Mouse (Mus musculus) embryonic facial prominence, embryonic 13.5 days (tissue): ENCODE measurements at regions not wholly inside any gene's neighbourhood (a gene's known extent, or its start where the extent isn't known, plus 50 kb on each side); places are given as distances from the start of the nearest gene placed in this dataset.

Source experiments
- ATAC-seq: fragments of 200-750 bp; cut with Nextera tagmentation; 2 replicates; pipeline ENCODE4 v1.8.0; 2017; ENCODE audit warnings: low read depth; ENCODE audit not compliant: insufficient number of reproducible peaks, insufficient read depth, low FRiP score, low TSS enrichment
- H3K27ac ChIP-seq: fragments of 300-500 bp; sonication (generic); 2 replicates; pipeline ENCODE4 v1.5.1; 2015; ENCODE audit warnings: moderate library complexity, mild to moderate bottlenecking, inconsistent platforms
- H3K27me3 ChIP-seq: fragments of 300-500 bp; sonication (generic); 2 replicates; pipeline ENCODE4 v1.6.1; 2015; ENCODE audit warnings: mild to moderate bottlenecking, inconsistent platforms
- H3K36me3 ChIP-seq: fragments of 300-500 bp; sonication (generic); 2 replicates; pipeline ENCODE4 v1.6.1; 2015; ENCODE audit warnings: mild to moderate bottlenecking, inconsistent platforms
- H3K4me1 ChIP-seq: fragments of 300-500 bp; sonication (generic); 2 replicates; pipeline ENCODE4 v1.6.1; 2015; ENCODE audit warnings: inconsistent platforms
- H3K4me2 ChIP-seq: fragments of 300-500 bp; sonication (generic); 2 replicates; pipeline ENCODE4 v1.6.1; 2015; ENCODE audit warnings: moderate library complexity, mild to moderate bottlenecking, inconsistent platforms
- H3K4me3 ChIP-seq: fragments of 300-500 bp; sonication (generic); 2 replicates; pipeline ENCODE4 v1.5.1; 2015; ENCODE audit warnings: mild to moderate bottlenecking, inconsistent platforms
- H3K9ac ChIP-seq: fragments of 300-500 bp; sonication (generic); 2 replicates; pipeline ENCODE4 v1.6.1; 2015; ENCODE audit warnings: mild to moderate bottlenecking, inconsistent platforms
- H3K9me3 ChIP-seq: fragments of 300-500 bp; sonication (generic); 2 replicates; pipeline ENCODE4 v1.6.1; 2016; ENCODE audit warnings: inconsistent platforms
- WGBS: fragments of 180-500 bp; shearing (Covaris S2); methylation state at CpG from one replicate; pipeline ENCODE4 v1.1.7; 2015; ENCODE audit warnings: mixed read lengths; 5-methylcytosine and 5-hydroxymethylcytosine counted together

DNA sequence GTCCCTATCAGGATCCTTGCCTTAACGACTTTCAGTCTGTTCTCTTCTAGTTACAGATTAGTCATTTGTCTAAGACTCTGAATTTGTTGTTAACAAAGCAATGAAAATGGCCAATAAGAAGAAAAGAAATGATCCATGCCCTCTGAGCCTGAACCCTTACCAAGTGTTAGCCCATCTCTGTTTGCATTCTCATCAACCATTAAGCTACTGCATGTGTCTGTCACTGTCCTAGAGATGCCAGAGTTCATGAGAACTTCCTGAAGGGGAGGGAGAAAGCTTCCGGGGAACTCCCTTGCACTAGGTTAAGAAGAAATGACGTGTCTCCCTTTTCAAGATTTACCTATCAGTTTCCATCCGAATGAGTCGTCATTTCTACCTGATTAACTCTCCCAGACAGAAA is 106.7 kb upstream of the Zfp462 start:
- no peak overlapping the region for H3K9ac ChIP-seq
- peaks cover 11% of the 10 kb centered on the region for H3K4me1 ChIP-seq
- ATAC-seq: no peak
- no peaks in the 10 kb centered on the region for H3K36me3 ChIP-seq
- H3K4me2 ChIP-seq: no peak overlapping the region
- H3K9me3 ChIP-seq: no peaks in the 10 kb centered on the region
- no peak overlapping the region for H3K4me3 ChIP-seq
- 35% methylated on average over 5 of the region's 5 CpGs for WGBS
- no peaks in the 10 kb centered on the region for H3K27me3 ChIP-seq
- no peak overlapping the region for H3K27ac ChIP-seq

DNA sequence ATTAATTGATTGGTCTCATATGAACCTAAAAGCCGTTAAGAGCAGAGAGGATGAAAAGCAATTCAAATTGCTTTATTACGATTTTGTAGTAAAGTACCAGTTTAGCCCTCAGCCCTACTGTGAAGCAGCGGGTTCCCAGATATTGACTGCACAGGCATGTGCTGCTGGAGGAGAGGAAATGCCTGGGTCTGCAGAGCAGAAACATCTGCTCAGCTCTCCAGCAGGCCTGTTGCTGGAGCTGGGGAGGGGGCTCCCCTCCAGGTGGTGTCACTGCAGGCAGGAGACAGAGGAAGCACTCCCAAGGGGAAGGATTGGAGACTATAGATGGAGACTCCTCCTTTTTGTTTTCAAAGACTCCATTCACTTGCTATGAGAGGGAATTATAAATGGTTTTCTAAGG is 106.1 kb upstream of the Zfp462 start:
- Histone ChIP-seq H3K9ac (no peak overlapping the region), H3K27ac (no peak overlapping the region), H3K27me3 (no peaks in the 10 kb centered on the region), H3K9me3 (no peaks in the 10 kb centered on the region), H3K4me2 (no peak overlapping the region), H3K4me1 (peaks cover 11% of the 10 kb centered on the region), H3K4me3 (no peak overlapping the region), H3K36me3 (no peaks in the 10 kb centered on the region)
- no peak for ATAC-seq
- 20% methylated on average over 3 of the region's 3 CpGs for WGBS

DNA sequence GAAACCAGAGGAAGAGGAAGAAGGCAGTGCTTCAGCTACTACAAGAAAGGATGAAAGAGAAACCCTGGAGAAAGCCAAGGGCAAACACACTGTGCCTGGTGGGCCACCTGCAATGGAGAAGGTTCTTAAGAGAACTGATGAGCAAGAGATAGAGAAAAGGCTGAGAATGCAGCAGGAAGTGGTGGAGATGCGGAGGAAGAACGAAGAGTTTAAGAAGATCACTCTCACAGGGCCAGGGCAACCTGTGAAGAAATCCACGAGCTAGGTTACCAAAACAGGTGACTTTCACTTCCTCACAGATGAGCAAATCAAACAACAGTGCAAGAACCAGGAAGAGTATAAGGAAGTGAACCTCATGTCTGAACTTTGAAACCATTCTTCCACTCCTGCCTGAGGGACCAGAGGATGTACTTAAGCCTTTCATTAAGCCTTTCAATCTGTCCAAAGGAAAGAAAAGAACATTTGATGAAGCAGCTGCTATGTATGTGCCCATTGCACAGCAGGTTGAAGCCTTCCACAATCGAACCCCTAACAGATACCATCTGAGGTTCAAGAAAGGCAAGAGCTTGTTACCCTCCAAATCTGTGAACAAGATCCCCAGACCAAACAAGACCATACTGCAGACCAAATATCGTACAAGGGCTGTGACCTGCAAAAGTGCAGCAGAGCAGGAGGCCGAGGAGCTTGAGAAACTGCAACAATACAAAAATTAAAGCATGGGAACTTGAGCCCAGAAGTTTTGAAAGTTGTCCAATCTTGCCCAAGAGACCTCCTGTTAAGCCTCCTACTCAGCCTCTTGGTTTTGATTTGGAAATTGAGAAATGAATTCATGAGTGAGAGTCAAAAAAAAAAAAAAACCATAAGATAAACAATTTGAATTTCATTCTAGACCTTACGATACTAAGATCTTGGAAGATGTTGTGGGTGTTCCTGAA is 91.6 kb upstream of the Zfp462 start:
- no peaks in the 10 kb centered on the region for H3K27me3 ChIP-seq
- no peak overlapping the region for H3K27ac ChIP-seq
- WGBS: 87% methylated on average over 7 of the region's 7 CpGs
- H3K9ac ChIP-seq: no peak overlapping the region
- H3K36me3 ChIP-seq: no peaks in the 10 kb centered on the region
- ATAC-seq: no peak
- no peak overlapping the region for H3K4me3 ChIP-seq
- no peak overlapping the region for H3K4me2 ChIP-seq
- no peaks in the 10 kb centered on the region for H3K9me3 ChIP-seq
- no peaks in the 10 kb centered on the region for H3K4me1 ChIP-seq

DNA sequence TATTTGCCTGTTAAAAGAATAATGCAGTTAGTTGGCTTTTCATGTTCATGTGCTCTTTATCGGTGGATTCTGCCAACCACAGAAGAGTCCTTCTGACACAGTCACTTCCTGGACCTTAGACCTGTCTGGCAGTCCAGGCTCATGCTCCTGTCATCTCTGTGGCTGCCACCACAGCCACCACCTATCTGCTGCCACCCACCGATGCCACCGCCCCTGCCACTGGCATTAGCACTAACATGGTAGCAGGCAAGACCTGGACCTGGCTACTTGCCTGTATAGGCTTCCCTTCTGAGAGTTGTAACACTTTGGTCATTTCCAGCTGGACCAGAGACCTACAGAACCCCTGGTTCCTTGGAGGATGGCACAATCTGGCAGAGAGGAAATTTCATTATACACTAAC is 86.2 kb upstream of the Zfp462 start:
- H3K27me3 ChIP-seq: no peaks in the 10 kb centered on the region
- 97% methylated on average over 3 of the region's 3 CpGs for WGBS
- H3K27ac ChIP-seq: no peak overlapping the region
- no peaks in the 10 kb centered on the region for H3K4me1 ChIP-seq
- H3K9me3 ChIP-seq: no peaks in the 10 kb centered on the region
- no peaks in the 10 kb centered on the region for H3K36me3 ChIP-seq
- no peak for ATAC-seq
- H3K4me2 ChIP-seq: no peak overlapping the region
- no peak overlapping the region for H3K9ac ChIP-seq
- no peak overlapping the region for H3K4me3 ChIP-seq

DNA sequence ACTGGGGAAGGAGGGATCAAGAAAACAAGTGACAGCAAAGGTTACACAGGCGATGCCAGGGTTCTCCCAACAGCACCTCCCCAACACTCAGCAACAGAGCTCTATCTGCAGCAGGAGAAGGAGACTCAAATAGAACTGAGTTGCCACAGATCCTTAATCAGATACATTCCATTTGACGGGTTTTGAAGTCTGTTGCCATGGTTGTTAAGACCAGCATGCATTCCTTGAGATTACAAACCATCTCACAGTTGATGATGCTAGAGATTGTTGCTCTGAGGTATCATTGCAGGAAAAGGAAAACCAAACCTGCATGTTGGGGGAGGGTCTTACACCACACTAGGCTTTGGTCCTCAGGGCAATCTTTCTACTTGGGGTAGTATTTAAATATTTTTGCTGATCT is 78.8 kb upstream of the Zfp462 start:
- Histone ChIP-seq H3K4me3 (no peak overlapping the region), H3K4me1 (no peaks in the 10 kb centered on the region), H3K9me3 (no peaks in the 10 kb centered on the region), H3K27ac (no peak overlapping the region), H3K4me2 (no peak overlapping the region), H3K27me3 (no peaks in the 10 kb centered on the region), H3K9ac (no peak overlapping the region), H3K36me3 (no peaks in the 10 kb centered on the region)
- no peak for ATAC-seq
- 37% methylated on average over 2 of the region's 2 CpGs for WGBS

DNA sequence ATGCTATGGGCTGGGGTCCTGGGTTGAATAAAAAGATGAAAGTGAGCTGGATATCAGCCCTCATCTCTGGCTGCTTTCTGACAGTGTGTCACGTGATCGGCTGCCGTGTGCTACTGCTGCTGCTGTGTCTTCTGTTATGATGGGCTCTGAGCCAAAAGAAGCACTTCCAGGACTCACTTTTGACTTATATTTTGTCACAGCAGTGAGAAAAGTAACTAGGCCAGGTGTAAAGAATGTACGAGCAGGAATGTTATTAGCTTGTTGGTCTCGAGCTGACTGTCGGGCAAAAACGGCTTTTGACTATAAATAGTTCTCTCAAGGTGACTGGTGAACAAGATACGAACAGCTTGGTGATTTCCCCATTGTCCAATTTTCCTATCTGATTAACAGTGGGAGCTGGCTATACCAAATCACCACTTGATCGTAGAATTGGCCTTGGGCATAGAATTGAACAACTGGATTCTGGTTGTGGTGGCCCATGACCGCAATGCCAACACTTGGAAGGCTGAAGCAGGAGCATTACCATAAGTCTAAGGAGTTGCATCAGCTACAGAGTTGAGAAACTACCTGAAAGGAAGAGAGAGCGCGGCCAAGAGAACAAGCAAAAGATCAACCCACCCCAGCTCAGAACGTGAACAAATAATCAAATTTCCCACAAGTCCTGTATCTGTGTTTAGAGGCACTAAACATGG is 70.6 kb upstream of the Zfp462 start:
- H3K27ac ChIP-seq: no peak overlapping the region
- no peaks in the 10 kb centered on the region for H3K4me1 ChIP-seq
- H3K4me2 ChIP-seq: no peak overlapping the region
- no peak overlapping the region for H3K9ac ChIP-seq
- no peak overlapping the region for H3K4me3 ChIP-seq
- 87% methylated on average over 13 of the region's 13 CpGs for WGBS
- no peaks in the 10 kb centered on the region for H3K27me3 ChIP-seq
- no peaks in the 10 kb centered on the region for H3K36me3 ChIP-seq
- no peak for ATAC-seq
- no peaks in the 10 kb centered on the region for H3K9me3 ChIP-seq

DNA sequence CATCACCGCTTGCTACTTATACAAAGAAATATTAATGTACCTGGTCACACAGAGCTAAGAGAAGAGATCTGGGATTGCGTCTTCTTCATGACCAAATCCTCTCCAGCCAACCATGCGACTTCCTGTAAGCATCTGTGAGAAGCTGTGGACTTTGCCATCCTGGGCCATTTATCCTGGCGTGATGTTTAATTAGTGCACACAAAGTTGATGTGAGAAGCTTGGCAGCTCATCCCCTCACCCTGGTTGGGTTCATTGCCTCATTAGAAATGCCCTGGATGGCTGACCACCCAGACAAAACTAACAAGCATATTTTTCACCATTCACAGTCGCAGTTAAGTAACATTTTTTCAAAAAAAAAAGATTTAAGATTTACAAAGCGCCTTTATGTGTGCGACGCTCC is 69.3 kb upstream of the Zfp462 start:
- no peak overlapping the region for H3K27ac ChIP-seq
- H3K4me1 ChIP-seq: no peaks in the 10 kb centered on the region
- ATAC-seq: no peak
- H3K4me2 ChIP-seq: no peak overlapping the region
- no peaks in the 10 kb centered on the region for H3K36me3 ChIP-seq
- H3K4me3 ChIP-seq: no peak overlapping the region
- H3K9me3 ChIP-seq: no peaks in the 10 kb centered on the region
- WGBS: 93% methylated on average over 8 of the region's 8 CpGs
- H3K9ac ChIP-seq: no peak overlapping the region
- no peaks in the 10 kb centered on the region for H3K27me3 ChIP-seq

DNA sequence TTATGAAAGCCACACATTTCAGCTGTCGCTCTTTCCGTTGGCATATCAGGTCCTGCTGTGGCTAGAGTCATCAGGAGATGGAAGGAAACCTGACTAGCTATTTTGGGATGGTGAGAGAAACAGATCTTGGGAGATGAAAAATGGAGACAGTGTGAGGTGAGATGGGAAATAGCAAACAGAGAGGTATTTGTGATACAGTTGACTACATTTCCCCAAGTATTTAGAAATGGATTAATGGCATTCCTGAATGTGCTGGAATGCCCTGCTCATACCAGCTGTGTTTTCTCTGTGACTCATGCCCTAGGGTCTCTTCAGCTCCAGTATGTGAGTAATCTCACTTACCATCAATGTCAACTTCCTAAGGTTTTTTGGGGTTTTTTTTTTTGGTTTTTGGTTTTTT is 67.5 kb upstream of the Zfp462 start:
- no peak overlapping the region for H3K9ac ChIP-seq
- H3K27ac ChIP-seq: no peak overlapping the region
- H3K4me1 ChIP-seq: no peaks in the 10 kb centered on the region
- no peak for ATAC-seq
- no peak overlapping the region for H3K4me2 ChIP-seq
- H3K9me3 ChIP-seq: no peaks in the 10 kb centered on the region
- WGBS: 64% methylated on average over 2 of the region's 2 CpGs
- H3K36me3 ChIP-seq: no peaks in the 10 kb centered on the region
- no peak overlapping the region for H3K4me3 ChIP-seq
- no peaks in the 10 kb centered on the region for H3K27me3 ChIP-seq

DNA sequence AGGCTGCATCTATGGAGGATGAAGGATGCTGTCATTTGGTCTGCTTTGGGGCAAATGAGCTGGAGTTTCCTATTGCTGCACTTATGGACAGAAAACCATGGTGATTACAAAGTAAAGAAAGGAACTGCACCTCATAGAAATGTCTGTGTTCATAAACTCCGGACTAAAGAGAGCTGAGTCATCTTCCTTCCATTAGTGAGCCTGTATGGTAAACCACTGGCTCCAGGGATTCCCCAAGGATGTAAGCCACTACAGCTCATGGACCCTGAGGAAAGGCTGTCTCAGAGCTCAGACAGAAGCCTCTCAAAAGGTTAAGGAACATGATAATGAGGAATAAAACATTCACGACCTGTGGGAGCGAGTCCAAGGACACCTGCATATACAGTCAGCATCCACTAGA is 66.3 kb upstream of the Zfp462 start:
- no peak overlapping the region for H3K27ac ChIP-seq
- H3K9ac ChIP-seq: no peak overlapping the region
- no peaks in the 10 kb centered on the region for H3K36me3 ChIP-seq
- no peak overlapping the region for H3K4me3 ChIP-seq
- ATAC-seq: no peak
- no peaks in the 10 kb centered on the region for H3K27me3 ChIP-seq
- no peaks in the 10 kb centered on the region for H3K4me1 ChIP-seq
- H3K4me2 ChIP-seq: no peak overlapping the region
- no peaks in the 10 kb centered on the region for H3K9me3 ChIP-seq
- WGBS: 72% methylated on average over 3 of the region's 3 CpGs

DNA sequence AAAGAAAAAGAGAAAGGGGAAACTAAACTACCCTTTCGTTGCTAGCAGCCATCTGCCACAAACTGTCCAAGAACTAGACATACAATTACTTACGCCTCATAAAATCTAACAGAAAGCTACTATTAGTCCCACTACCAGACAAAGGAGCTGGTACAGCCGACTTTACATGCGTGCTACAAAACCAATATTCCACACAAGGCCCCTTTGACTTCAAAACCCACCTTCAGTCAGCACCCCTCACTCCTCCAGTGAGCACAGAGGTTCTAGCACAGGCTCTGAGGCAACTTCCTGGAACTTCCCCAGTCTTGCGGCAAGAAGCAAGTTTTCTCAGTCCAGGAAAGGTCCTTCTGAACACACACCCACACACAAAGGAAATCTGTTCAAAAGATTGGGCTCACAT is 51.6 kb upstream of the Zfp462 start:
- H3K4me2 ChIP-seq: no peak overlapping the region
- no peak overlapping the region for H3K27ac ChIP-seq
- no peaks in the 10 kb centered on the region for H3K4me1 ChIP-seq
- H3K9me3 ChIP-seq: no peaks in the 10 kb centered on the region
- ATAC-seq: no peak
- H3K9ac ChIP-seq: no peak overlapping the region
- H3K36me3 ChIP-seq: no peaks in the 10 kb centered on the region
- no peak overlapping the region for H3K4me3 ChIP-seq
- H3K27me3 ChIP-seq: no peaks in the 10 kb centered on the region
- 78% methylated on average over 5 of the region's 5 CpGs for WGBS
